Mouse (Mus musculus) neural tube, embryonic 15.5 days (tissue): ENCODE data around the gene Map3k6. TPM values are rescaled to one million over a fixed set of nuclear protein-coding genes. Genes with fewer than 3 reads are reported as not detected.

Source experiments
- ATAC-seq: fragments of 200-750 bp; cut with Nextera tagmentation; 2 replicates; pipeline ENCODE4 v1.8.0; 2017; ENCODE audit warnings: mild to moderate bottlenecking, moderate TSS enrichment, moderate library complexity; ENCODE audit not compliant: low FRiP score
- H3K27ac ChIP-seq: fragments of 300-500 bp; sonication (generic); replicated peaks from 2 replicates; pipeline ENCODE4 v1.5.1; 2015; ENCODE audit warnings: mild to moderate bottlenecking, inconsistent platforms
- H3K27me3 ChIP-seq: fragments of 300-500 bp; sonication (generic); replicated peaks from 2 replicates; pipeline ENCODE4 v1.6.1; 2015; ENCODE audit warnings: inconsistent platforms
- H3K36me3 ChIP-seq: fragments of 300-500 bp; sonication (generic); 2 replicates; pipeline ENCODE4 v1.6.1; 2015; ENCODE audit warnings: inconsistent platforms
- H3K4me1 ChIP-seq: fragments of 300-500 bp; sonication (generic); 2 replicates; pipeline ENCODE4 v1.6.1; 2015; ENCODE audit warnings: inconsistent platforms
- H3K4me2 ChIP-seq: fragments of 300-500 bp; sonication (generic); 2 replicates; pipeline ENCODE4 v1.6.1; 2015; ENCODE audit warnings: inconsistent platforms, mild to moderate bottlenecking, moderate library complexity
- H3K4me3 ChIP-seq: fragments of 300-500 bp; sonication (generic); replicated peaks from 2 replicates; pipeline ENCODE4 v1.5.1; 2015; ENCODE audit warnings: mild to moderate bottlenecking, inconsistent platforms
- H3K9ac ChIP-seq: fragments of 300-500 bp; sonication (generic); replicated peaks from 2 replicates; pipeline ENCODE4 v1.6.1; 2015; ENCODE audit warnings: mild to moderate bottlenecking, inconsistent platforms
- H3K9me3 ChIP-seq: fragments of 300-500 bp; sonication (generic); replicated peaks from 2 replicates; pipeline ENCODE4 v1.6.1; 2016; ENCODE audit warnings: inconsistent platforms
- WGBS: fragments of 180-500 bp; shearing (Covaris S2); methylation state at CpG from one replicate; pipeline ENCODE4 v1.1.7; 2015; ENCODE audit warnings: mixed read lengths; 5-methylcytosine and 5-hydroxymethylcytosine counted together
- microRNA-seq: library from miRNA; unstranded; fragments of <30 nt; microRNA quantifications from one replicate; pipeline ENCODE4, GENCODE M21; 2017
- polyA plus RNA-seq: library from polyadenylated mRNA; unstranded; fragments of >200 nt; fragmentation: Nextera tagmentation; extraction: Ambion mirVana; gene quantifications from 2 replicates; pipeline ENCODE4 v1.2.1, GENCODE M21; 2015

The Map3k6 gene
- polyA plus RNA-seq, 1 experiment from 2014 or later: 3.0 TPM

DNA sequence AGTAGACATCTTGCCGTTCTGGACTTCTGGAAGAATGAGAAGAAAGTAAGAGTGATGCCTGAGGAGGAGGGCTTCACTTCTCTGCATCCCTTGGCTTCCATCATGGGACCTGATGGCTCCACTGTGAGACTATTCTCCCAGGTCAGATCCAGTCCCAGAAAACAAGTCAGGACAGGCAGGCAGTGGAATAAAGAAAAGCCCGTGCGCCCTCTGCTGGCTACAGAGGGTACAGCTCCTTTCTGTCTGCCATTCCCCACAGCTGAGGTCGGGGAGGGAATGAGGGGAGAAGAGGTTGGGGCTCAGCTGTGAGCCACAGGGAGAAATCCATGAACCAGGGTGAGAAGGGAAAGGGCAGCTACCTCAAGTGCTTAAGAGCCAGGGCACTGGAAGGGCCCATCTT, 61.2 kb downstream of the Map3k6 start:
- 23% methylated on average over 4 of the region's 4 CpGs for WGBS
- ATAC-seq: no peak
- Histone ChIP-seq H3K9ac (no peak overlapping the region), H3K4me1 (peaks cover 26% of the 10 kb centered on the region), H3K9me3 (no peaks in the 10 kb centered on the region), H3K4me2 (no peak overlapping the region), H3K27ac (no peak overlapping the region), H3K27me3 (no peaks in the 10 kb centered on the region), H3K36me3 (peaks cover 30% of the 10 kb centered on the region), H3K4me3 (no peak overlapping the region)

Small RNA genes lying within 50 kb of the gene (microRNA-seq; reads per million reads assigned to microRNA genes)
- not detected for gene Mir7017

Other genes with a start within 250 kb of the Map3k6 start
- 11.0 TPM in 2 replicates for gene Ahdc1, start 229.6 kb upstream of the Map3k6 start, polyA plus RNA-seq
- 22.2 and 45.6 TPM in 2 replicates for gene Wasf2, start 110.3 kb upstream of the Map3k6 start, polyA plus RNA-seq
- 2.6 and 3.9 TPM in 2 replicates for gene Cd164l2, start 28.7 kb upstream of the Map3k6 start, polyA plus RNA-seq
- 1.3 and 2.5 TPM in 2 replicates for gene Gpr3, start 28.3 kb upstream of the Map3k6 start, polyA plus RNA-seq
- gene Sytl1, start 22.3 kb downstream of the Map3k6 start, polyA plus RNA-seq: 0.20 and 6.0 TPM in 2 replicates
- 115 and 117 TPM in 2 replicates for gene Tmem222, start 37.0 kb downstream of the Map3k6 start, polyA plus RNA-seq
- gene Wdtc1, start 112.7 kb downstream of the Map3k6 start, polyA plus RNA-seq: 19.3 and 19.6 TPM in 2 replicates
- 8.4 and 9.9 TPM in 2 replicates for gene Slc9a1, start 128.9 kb downstream of the Map3k6 start, polyA plus RNA-seq
- gene Tent5b, start 239.3 kb downstream of the Map3k6 start, polyA plus RNA-seq: 0.26 and 0.57 TPM in 2 replicates